Mouse (Mus musculus): ENCODE measurements around the gene Pax6.

The Pax6 gene

GRCm38 (mm10) chr2:105668271-105669270, at the start of gene Pax6:
TSS of gene Pax6 (plus strand) at chr2:105668900.
- DNase-seq (ENCODE audit: low spot score in 2 of 2), result no peak

GRCm38 (mm10) chr2:105648933-105649332, 19.8 kb upstream of the Pax6 start:
- DNase-seq (ENCODE audit: low spot score in 2 of 2), result no peak

- no peak for DNase-seq (ENCODE audit: low spot score in 2 of 2)
Observed at GRCm38 (mm10) chr2:105656456-105656855, 12.2 kb upstream of the Pax6 start.

- no peak for DNase-seq (ENCODE audit: low spot score in 2 of 2)
Observed at GRCm38 (mm10) chr2:105659350-105659749, 9.3 kb upstream of the Pax6 start.

GRCm38 (mm10) chr2:105659926-105660873, 8.5 kb upstream of the Pax6 start:
- DNase-seq (ENCODE audit: low spot score in 2 of 2), result no peak

GRCm38 (mm10) chr2:105660874-105661622, 7.7 kb upstream of the Pax6 start:
- no peak for DNase-seq (ENCODE audit: low spot score in 2 of 2)

- no peak for DNase-seq (ENCODE audit: low spot score in 2 of 2)
Observed at GRCm38 (mm10) chr2:105661623-105662066, 7.1 kb upstream of the Pax6 start.

GRCm38 (mm10) chr2:105662121-105662520, 6.6 kb upstream of the Pax6 start:
- no peak for DNase-seq (ENCODE audit: low spot score in 2 of 2)

GRCm38 (mm10) chr2:105662606-105663005, 6.1 kb upstream of the Pax6 start:
- no peak for DNase-seq (ENCODE audit: low spot score in 2 of 2)

- DNase-seq (ENCODE audit: low spot score in 2 of 2), result no peak
Observed at GRCm38 (mm10) chr2:105663101-105663511, 5.6 kb upstream of the Pax6 start.

GRCm38 (mm10) chr2:105664996-105665395, 3.7 kb upstream of the Pax6 start:
- no peak for DNase-seq (ENCODE audit: low spot score in 2 of 2)

- no peak for DNase-seq (ENCODE audit: low spot score in 2 of 2)
Observed at GRCm38 (mm10) chr2:105665491-105666250, 3.0 kb upstream of the Pax6 start.

GRCm38 (mm10) chr2:105666331-105666730, 2.4 kb upstream of the Pax6 start:
- no peak for DNase-seq (ENCODE audit: low spot score in 2 of 2)

GRCm38 (mm10) chr2:105666763-105667625, 1.7 kb upstream of the Pax6 start:
- no peak for DNase-seq (ENCODE audit: low spot score in 2 of 2)

- DNase-seq (ENCODE audit: low spot score in 2 of 2), result no peak
Observed at GRCm38 (mm10) chr2:105667626-105667950, 1.1 kb upstream of the Pax6 start.

GRCm38 (mm10) chr2:105669371-105669861, 716 bp downstream of the Pax6 start:
- no peak for DNase-seq (ENCODE audit: low spot score in 2 of 2)

GRCm38 (mm10) chr2:105669881-105670730, 1.4 kb downstream of the Pax6 start:
- DNase-seq (ENCODE audit: low spot score in 2 of 2), result no peak

GRCm38 (mm10) chr2:105670731-105671095, 2.0 kb downstream of the Pax6 start:
- no peak for DNase-seq (ENCODE audit: low spot score in 2 of 2)
